Mouse (Mus musculus): ENCODE data around the gene Ighmbp2.
"Not testable (repeated sequence)": the region's sequence is repeated elsewhere in the genome, so short reads cannot be mapped to it uniquely, and the experiment has no call there.

Gene Ighmbp2

GRCm38 (mm10) chr19:3281886-3282285 lies 931 bp downstream of the Ighmbp2 start:
- DNase-seq (ENCODE audit: low spot score): no peak

- no peak for DNase-seq (ENCODE audit: low spot score)
These were observed 7.0 kb downstream of the Ighmbp2 start for GRCm38 (mm10) chr19:3275744-3276365.

- DNase-seq (ENCODE audit: low spot score): no peak
These were observed 9.5 kb downstream of the Ighmbp2 start for GRCm38 (mm10) chr19:3273331-3273730.

- no peak for DNase-seq (ENCODE audit: low spot score)
These were observed 11.5 kb downstream of the Ighmbp2 start for GRCm38 (mm10) chr19:3271366-3271765.

GRCm38 (mm10) chr19:3269803-3270202 lies 13.0 kb downstream of the Ighmbp2 start:
- DNase-seq (ENCODE audit: low spot score): no peak

- no peak for DNase-seq (ENCODE audit: low spot score)
These were observed 13.5 kb downstream of the Ighmbp2 start for GRCm38 (mm10) chr19:3269279-3269678.

GRCm38 (mm10) chr19:3268218-3268980 lies 14.4 kb downstream of the Ighmbp2 start:
- DNase-seq (ENCODE audit: low spot score): no peak

- no peak for DNase-seq (ENCODE audit: low spot score)
These were observed 15.5 kb downstream of the Ighmbp2 start for GRCm38 (mm10) chr19:3267340-3267739.

GRCm38 (mm10) chr19:3266676-3267075 lies 16.1 kb downstream of the Ighmbp2 start:
- no peak for DNase-seq (ENCODE audit: low spot score)

- no peak for DNase-seq (ENCODE audit: low spot score)
These were observed 16.7 kb downstream of the Ighmbp2 start for GRCm38 (mm10) chr19:3266136-3266535.

- DNase-seq (ENCODE audit: low spot score): no peak
These were observed 17.6 kb downstream of the Ighmbp2 start for GRCm38 (mm10) chr19:3265180-3265579.

- DNase-seq (ENCODE audit: low spot score): no peak
These were observed 18.5 kb downstream of the Ighmbp2 start for GRCm38 (mm10) chr19:3264348-3264747.

GRCm38 (mm10) chr19:3261764-3262525 lies 20.9 kb downstream of the Ighmbp2 start:
- no peak for DNase-seq (ENCODE audit: low spot score)

GRCm38 (mm10) chr19:3261336-3261735 lies 21.5 kb downstream of the Ighmbp2 start:
- no peak for DNase-seq (ENCODE audit: low spot score)

- no peak for DNase-seq (ENCODE audit: low spot score)
These were observed 22.2 kb downstream of the Ighmbp2 start for GRCm38 (mm10) chr19:3260591-3260990.

GRCm38 (mm10) chr19:3260016-3260415 lies 22.8 kb downstream of the Ighmbp2 start:
- DNase-seq (ENCODE audit: low spot score): no peak

GRCm38 (mm10) chr19:3225261-3225660 lies 57.6 kb downstream of the Ighmbp2 start:
- DNase-seq (ENCODE audit: low spot score): not testable (repeated sequence)

GRCm38 (mm10) chr19:3214937-3215336 lies 67.9 kb downstream of the Ighmbp2 start:
- DNase-seq (ENCODE audit: low spot score): not testable (repeated sequence)
